Mouse (Mus musculus): ENCODE data around the gene Synm.

The Synm gene

GRCm38 (mm10) chr7:67759629-67759995 is at the start of gene Synm:
Synm (minus strand) TSS chr7:67759742.
- peak; percentile 74 for DNase-seq (ENCODE audit: low read depth, low spot score)

- DNase-seq (ENCODE audit: low read depth, low spot score), result no peak
These were observed 44.3 kb upstream of the Synm start for GRCm38 (mm10) chr7:67803857-67804215.

- no peak for DNase-seq (ENCODE audit: low read depth, low spot score)
These were observed 43.7 kb upstream of the Synm start for GRCm38 (mm10) chr7:67803015-67803856.

GRCm38 (mm10) chr7:67801022-67801421 is 41.5 kb upstream of the Synm start:
- DNase-seq (ENCODE audit: low read depth, low spot score), result peak; percentile 24

- no peak for DNase-seq (ENCODE audit: low read depth, low spot score)
These were observed 41.0 kb upstream of the Synm start for GRCm38 (mm10) chr7:67800547-67800946.

- no peak for DNase-seq (ENCODE audit: low read depth, low spot score)
These were observed 38.9 kb upstream of the Synm start for GRCm38 (mm10) chr7:67798476-67798875.

- no peak for DNase-seq (ENCODE audit: low read depth, low spot score)
These were observed 37.5 kb upstream of the Synm start for GRCm38 (mm10) chr7:67797065-67797464.

- no peak for DNase-seq (ENCODE audit: low read depth, low spot score)
These were observed 33.9 kb upstream of the Synm start for GRCm38 (mm10) chr7:67793449-67793848.

- no peak for DNase-seq (ENCODE audit: low read depth, low spot score)
These were observed 31.7 kb upstream of the Synm start for GRCm38 (mm10) chr7:67791256-67791655.

- peak; percentile 84 for DNase-seq (ENCODE audit: low read depth, low spot score)
These were observed 29.2 kb upstream of the Synm start for GRCm38 (mm10) chr7:67788713-67789112.

- DNase-seq (ENCODE audit: low read depth, low spot score), result peak; percentile 34
These were observed 28.3 kb upstream of the Synm start for GRCm38 (mm10) chr7:67787861-67788260.

- peak; percentile 56 for DNase-seq (ENCODE audit: low read depth, low spot score)
These were observed 17.2 kb upstream of the Synm start for GRCm38 (mm10) chr7:67776636-67777305.

GRCm38 (mm10) chr7:67775623-67776022 is 16.1 kb upstream of the Synm start:
- DNase-seq (ENCODE audit: low read depth, low spot score), result no peak

GRCm38 (mm10) chr7:67772231-67772630 is 12.7 kb upstream of the Synm start:
- DNase-seq (ENCODE audit: low read depth, low spot score), result no peak

- no peak for DNase-seq (ENCODE audit: low read depth, low spot score)
These were observed 9.9 kb upstream of the Synm start for GRCm38 (mm10) chr7:67769487-67769886.

- DNase-seq (ENCODE audit: low read depth, low spot score), result peak; percentile 45
These were observed 8.6 kb upstream of the Synm start for GRCm38 (mm10) chr7:67768125-67768524.

GRCm38 (mm10) chr7:67763625-67764024 is 4.1 kb upstream of the Synm start:
- no peak for DNase-seq (ENCODE audit: low read depth, low spot score)

- peak; percentile 64 for DNase-seq (ENCODE audit: low read depth, low spot score)
These were observed 499 bp downstream of the Synm start for GRCm38 (mm10) chr7:67758858-67759628.

GRCm38 (mm10) chr7:67758506-67758857 is 1.1 kb downstream of the Synm start:
- no peak for DNase-seq (ENCODE audit: low read depth, low spot score)

- DNase-seq (ENCODE audit: low read depth, low spot score), result no peak
These were observed 2.9 kb downstream of the Synm start for GRCm38 (mm10) chr7:67756636-67757035.

- no peak for DNase-seq (ENCODE audit: low read depth, low spot score)
These were observed 4.2 kb downstream of the Synm start for GRCm38 (mm10) chr7:67755366-67755765.

- no peak for DNase-seq (ENCODE audit: low read depth, low spot score)
These were observed 4.9 kb downstream of the Synm start for GRCm38 (mm10) chr7:67754606-67755005.
